Mouse (Mus musculus) megakaryocyte, embryonic 14.5 days (primary cell): Measurements from ENCODE around the gene Mcu. TPM values are rescaled to one million over a fixed set of nuclear protein-coding genes. Genes with fewer than 3 reads are reported as not detected.

Experiments
- H3K27me3 ChIP-seq: replicated peaks from 2 replicates; pipeline ENCODE3; 2012; ENCODE audit warnings: inconsistent platforms
- H3K36me3 ChIP-seq: replicated peaks from 2 replicates; pipeline ENCODE3; 2012; ENCODE audit warnings: low read length, inconsistent platforms, mixed read lengths
- H3K4me1 ChIP-seq: 2 replicates; pipeline ENCODE4 v1.6.1; 2012; ENCODE audit warnings: inconsistent platforms
- H3K4me3 ChIP-seq: replicated peaks from 2 replicates; pipeline ENCODE3; 2012; ENCODE audit warnings: moderate library complexity, mild to moderate bottlenecking, inconsistent platforms
- H3K9me3 ChIP-seq: 2 replicates; pipeline ENCODE4 v1.6.1; 2012; ENCODE audit warnings: inconsistent platforms
- FLI1 ChIP-seq: IDR thresholded peaks from 2 replicates; pipeline ENCODE4 v1.6.1; 2012; ENCODE audit warnings: low read length, inconsistent platforms, mixed read lengths
- GATA1 ChIP-seq: IDR thresholded peaks from 3 replicates; pipeline ENCODE4 v1.6.1; 2012; ENCODE audit warnings: mixed read lengths, low read length, inconsistent platforms, borderline replicate concordance
- polyA plus RNA-seq: library from polyadenylated mRNA; stranded (reverse); fragments of >175 nt; gene quantifications from 2 replicates; pipeline ENCODE4 v1.2.3, GENCODE M21; 2012; ENCODE audit warnings: low replicate concordance; ENCODE audit not compliant: insufficient read depth

Gene Mcu
- polyA plus RNA-seq, 1 experiment = 38.7 TPM

DNA sequence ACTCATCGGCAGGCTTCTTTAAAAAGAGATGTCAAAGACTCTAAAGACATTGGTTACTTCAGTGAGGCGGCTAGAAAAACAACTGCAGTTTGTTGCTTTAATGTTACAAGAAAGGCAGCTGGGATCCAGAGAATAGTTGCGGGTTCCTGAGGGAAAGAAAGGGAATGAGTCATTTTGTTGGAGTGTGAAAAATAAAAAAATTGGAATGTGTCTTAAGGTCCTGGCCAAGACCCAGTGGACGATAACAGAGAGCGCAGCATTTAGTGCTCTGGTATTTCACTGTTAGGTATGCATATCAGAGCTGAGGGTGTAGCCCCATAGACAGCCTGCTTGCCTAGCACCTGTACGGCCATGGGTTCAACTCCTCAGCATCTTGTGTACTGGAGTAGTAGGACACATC is 22.1 kb upstream of the Mcu start:
- Histone ChIP-seq H3K4me1 (peaks cover 25% of the 10 kb centered on the region), H3K9me3 (peaks cover 6% of the 10 kb centered on the region), H3K27me3 (peaks cover 2% of the 10 kb centered on the region), H3K36me3 (peaks cover 7% of the 10 kb centered on the region), H3K4me3 (no peak overlapping the region)
- no peak for TF ChIP-seq FLI1
- TF ChIP-seq GATA1 = no peak

DNA sequence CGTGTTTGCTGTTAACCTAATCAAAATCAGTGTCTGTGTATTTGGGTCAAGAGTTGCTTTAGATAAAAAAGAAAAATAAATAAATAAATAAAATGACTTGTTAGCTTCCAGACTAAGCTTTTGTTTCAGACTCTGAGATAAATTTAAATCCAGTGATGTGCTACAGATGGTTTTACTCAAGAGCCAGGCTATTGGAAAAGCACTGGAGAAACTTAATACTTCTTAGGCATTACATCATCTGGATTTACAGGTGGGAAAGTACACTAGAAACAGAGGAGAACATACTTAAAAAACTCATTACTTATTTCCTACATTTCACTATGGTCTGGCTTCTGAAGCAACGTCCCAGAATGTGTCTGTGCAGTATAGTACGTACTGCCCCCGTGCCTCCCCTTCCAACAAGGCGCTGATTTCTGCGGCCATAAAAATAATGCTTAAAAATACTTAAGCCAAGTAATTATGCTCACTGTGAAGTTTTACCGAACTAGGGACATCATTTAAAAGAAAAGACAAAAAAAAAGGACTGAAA is 21.2 kb upstream of the Mcu start:
- H3K27me3 ChIP-seq = peaks cover 2% of the 10 kb centered on the region
- H3K4me1 ChIP-seq = peaks cover 16% of the 10 kb centered on the region
- H3K4me3 ChIP-seq = peak overlapping the region; percentile 88
- H3K36me3 ChIP-seq = peaks cover 15% of the 10 kb centered on the region
- TF ChIP-seq FLI1 (no peak), GATA1 (no peak)
- peaks cover 16% of the 10 kb centered on the region for H3K9me3 ChIP-seq

DNA sequence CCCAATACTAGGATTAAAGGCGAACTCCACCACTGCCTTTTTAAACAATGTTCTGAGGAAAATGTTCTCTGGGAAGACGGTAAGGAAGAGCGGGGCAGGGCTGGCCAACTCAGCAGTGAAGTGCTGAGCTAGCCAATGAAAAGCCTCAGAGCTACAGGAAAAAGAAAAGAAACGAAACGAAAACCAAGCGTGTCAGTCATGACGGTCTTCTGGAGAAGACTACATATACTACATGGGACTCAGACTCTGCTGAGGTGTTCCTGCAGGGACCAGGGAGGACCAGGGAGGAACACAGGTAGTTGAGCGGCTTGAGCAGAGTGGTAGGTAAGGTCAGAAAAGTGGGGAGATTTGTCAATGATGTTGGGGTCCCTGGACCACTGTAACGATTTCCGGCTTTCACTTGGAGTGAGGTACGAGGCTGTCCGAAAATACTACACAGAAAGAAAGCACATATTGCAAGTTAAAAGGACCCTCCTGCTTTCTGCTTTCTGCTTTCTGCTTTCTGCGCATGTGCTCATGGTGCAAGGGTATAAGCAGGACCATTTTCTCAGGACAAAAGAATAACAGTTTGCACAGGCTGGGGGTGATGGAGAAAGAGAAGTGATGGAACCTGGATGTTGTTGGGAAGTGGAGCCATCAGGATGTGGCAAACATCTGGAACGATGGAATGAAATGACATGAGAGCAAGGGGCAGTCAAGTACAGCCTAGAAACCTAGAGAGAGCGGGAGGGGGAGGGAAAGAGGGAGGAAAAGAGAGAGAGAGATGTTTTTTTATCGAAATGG is 20.4 kb upstream of the Mcu start:
- no peak for TF ChIP-seq GATA1
- TF ChIP-seq FLI1 = no peak
- Histone ChIP-seq H3K9me3 (peaks cover 18% of the 10 kb centered on the region), H3K4me3 (peak overlapping the region; percentile 88), H3K4me1 (peaks cover 9% of the 10 kb centered on the region), H3K27me3 (peaks cover 2% of the 10 kb centered on the region), H3K36me3 (peaks cover 17% of the 10 kb centered on the region)

DNA sequence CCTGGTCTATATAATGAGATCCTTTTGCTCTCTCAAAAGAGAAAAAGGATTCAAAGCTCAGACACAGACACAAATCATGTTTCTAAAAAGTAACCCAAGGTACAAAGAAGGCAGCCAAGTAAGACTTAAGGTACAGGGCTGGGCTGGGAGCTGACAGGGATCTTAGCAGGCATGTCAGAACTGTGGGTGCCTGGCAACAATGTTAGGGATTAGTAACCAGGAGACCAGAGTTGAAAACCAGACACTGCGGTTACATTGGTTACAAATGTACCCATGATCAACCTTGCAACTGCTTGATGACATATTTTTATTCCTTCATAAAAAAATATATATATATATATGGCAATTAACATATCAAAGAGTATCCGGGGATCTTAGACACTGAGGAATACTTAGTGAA is 19.6 kb upstream of the Mcu start:
- no peak overlapping the region for H3K4me3 ChIP-seq
- H3K9me3 ChIP-seq = peaks cover 18% of the 10 kb centered on the region
- peaks cover 17% of the 10 kb centered on the region for H3K36me3 ChIP-seq
- TF ChIP-seq FLI1 (no peak), GATA1 (no peak)
- peaks cover 2% of the 10 kb centered on the region for H3K27me3 ChIP-seq
- peaks cover 7% of the 10 kb centered on the region; the same call in 1 of the 2 replicates for H3K4me1 ChIP-seq

DNA sequence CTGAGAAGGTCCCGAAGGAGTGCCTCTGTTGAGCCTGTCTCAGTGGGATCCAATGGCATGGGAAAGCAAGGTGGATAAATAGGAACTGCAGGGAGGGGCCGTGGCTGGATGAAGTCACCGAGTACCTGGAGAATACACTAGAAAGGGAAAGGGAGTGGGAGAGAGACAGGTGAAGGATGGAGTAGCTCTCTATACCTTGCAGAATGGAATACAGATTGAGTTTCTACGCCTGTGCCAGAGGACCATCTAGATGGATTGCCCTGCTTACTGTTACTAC is 13.0 kb upstream of the Mcu start:
- Histone ChIP-seq H3K9me3 (peaks cover 13% of the 10 kb centered on the region), H3K4me3 (no peak overlapping the region), H3K36me3 (peaks cover 14% of the 10 kb centered on the region), H3K4me1 (peaks cover 19% of the 10 kb centered on the region), H3K27me3 (peaks cover 2% of the 10 kb centered on the region)
- no peak for TF ChIP-seq GATA1
- no peak for TF ChIP-seq FLI1

DNA sequence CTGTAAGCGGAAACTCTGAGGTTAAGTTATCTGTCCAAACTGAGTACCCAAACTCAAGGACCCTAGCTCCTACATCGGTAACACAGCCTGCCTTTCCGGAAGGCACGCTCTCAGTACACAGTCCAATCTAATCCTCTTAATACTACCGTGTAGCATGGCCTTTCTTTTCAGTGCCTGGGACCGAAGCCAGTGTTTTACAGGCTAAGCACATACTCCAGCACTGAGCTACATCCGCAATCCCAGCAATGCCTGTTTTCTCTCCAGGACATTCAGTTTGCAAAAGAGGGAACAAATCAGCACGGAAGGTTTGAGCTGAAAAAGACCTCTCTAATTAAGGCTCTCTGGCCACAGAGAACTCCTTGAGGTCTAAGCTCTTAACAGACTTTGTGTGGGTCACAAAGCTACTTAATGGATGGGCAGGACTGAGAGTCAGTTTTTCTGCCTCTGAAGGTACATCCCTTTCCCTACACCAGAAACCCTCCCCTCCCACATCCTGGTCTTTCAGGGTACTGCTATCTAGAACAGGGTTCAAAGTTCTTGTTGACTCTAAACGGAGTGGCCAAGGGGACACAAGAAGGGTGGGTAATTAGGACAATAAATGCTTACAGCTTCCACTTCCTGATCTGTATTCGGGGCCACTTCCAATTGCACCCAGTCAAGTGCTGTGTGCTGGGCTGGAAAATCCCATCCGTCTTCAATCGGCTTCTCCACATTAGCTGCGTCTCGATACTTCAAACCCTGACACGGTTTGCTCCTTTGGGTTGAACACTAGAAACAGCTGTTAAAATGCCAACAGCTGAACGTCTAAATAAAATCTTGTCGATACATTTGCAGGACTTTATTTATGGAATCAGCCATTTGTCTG is 12.4 kb upstream of the Mcu start:
- TF ChIP-seq FLI1 (no peak), GATA1 (no peak)
- peaks cover 2% of the 10 kb centered on the region for H3K27me3 ChIP-seq
- H3K9me3 ChIP-seq = peaks cover 16% of the 10 kb centered on the region
- peaks cover 13% of the 10 kb centered on the region for H3K36me3 ChIP-seq
- H3K4me1 ChIP-seq = peaks cover 22% of the 10 kb centered on the region
- H3K4me3 ChIP-seq = no peak overlapping the region

DNA sequence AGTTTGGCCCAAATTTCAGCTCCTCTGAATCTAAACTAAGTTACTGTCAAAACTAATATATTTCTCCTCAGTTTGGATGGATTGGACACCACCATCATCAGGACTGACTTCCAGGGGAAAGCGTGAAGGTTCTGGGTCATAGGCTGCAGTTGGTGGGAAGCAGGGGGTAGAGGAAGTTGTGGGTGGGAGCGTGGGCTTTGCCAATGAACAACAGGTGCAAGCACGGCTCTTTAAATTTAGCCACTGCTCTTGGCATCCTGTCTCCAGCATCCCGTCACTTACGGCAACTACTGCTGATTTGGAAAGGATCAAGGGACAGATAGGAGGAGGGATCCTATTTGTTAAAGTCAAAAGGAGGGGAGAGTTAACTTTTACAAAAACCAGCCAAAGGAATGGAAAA is 7.0 kb upstream of the Mcu start:
- no peak overlapping the region for H3K4me3 ChIP-seq
- H3K36me3 ChIP-seq = no peaks in the 10 kb centered on the region
- peaks cover 3% of the 10 kb centered on the region; the same call in 1 of the 2 replicates for H3K9me3 ChIP-seq
- H3K4me1 ChIP-seq = peaks cover 25% of the 10 kb centered on the region
- H3K27me3 ChIP-seq = no peaks in the 10 kb centered on the region
- TF ChIP-seq GATA1 (no peak), FLI1 (no peak)

DNA sequence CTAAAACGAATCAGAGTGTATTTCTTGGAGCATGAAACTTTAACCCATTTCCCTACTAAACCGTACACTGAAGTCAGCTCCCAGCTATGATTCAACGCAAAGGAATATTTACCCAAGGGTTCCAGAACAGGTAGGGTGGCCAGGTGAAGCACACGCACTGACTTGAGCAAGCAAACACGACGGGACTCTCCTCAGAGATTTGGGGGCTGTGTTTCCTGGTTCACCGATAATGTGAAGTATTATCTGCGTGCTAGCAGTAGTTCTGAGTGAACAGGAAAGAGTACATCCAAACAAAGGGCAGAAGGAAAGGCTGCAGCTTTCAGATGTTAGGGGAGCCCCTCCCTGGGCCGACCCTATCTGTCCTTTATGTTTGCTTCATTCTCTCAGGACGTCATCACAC is 4.9 kb upstream of the Mcu start:
- no peaks in the 10 kb centered on the region for H3K27me3 ChIP-seq
- peaks cover 29% of the 10 kb centered on the region for H3K4me1 ChIP-seq
- no peaks in the 10 kb centered on the region for H3K36me3 ChIP-seq
- peak overlapping the region; percentile 65 for H3K4me3 ChIP-seq
- TF ChIP-seq GATA1 (no peak), FLI1 (no peak)
- peaks cover 3% of the 10 kb centered on the region; the same call in 1 of the 2 replicates for H3K9me3 ChIP-seq

DNA sequence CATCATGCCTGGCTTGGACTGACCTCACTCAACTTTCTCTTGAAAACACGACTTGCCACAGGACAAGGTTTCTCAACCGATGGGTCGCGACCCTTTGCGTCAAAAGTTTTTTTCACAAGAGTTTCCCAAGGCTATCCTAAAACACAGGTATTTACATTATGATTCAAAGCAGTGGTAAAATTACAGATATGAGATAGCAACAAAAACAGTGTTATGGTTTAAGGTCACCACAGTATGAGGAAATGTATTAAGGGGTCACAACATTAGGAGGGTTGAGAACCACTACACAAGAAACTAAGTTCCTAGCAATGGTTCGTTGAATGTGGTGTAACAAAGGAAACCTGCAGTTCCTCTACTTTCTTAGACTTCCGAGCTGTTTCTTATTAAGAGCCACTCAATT is 1.3 kb upstream of the Mcu start:
- Histone ChIP-seq H3K9me3 (no peaks in the 10 kb centered on the region), H3K27me3 (no peaks in the 10 kb centered on the region), H3K4me1 (peaks cover 47% of the 10 kb centered on the region), H3K4me3 (no peak overlapping the region), H3K36me3 (peaks cover 9% of the 10 kb centered on the region)
- TF ChIP-seq FLI1 = no peak
- TF ChIP-seq GATA1 = no peak
